ENCODE assay signal across 26 mouse cellular contexts in the genomic region with DNA sequence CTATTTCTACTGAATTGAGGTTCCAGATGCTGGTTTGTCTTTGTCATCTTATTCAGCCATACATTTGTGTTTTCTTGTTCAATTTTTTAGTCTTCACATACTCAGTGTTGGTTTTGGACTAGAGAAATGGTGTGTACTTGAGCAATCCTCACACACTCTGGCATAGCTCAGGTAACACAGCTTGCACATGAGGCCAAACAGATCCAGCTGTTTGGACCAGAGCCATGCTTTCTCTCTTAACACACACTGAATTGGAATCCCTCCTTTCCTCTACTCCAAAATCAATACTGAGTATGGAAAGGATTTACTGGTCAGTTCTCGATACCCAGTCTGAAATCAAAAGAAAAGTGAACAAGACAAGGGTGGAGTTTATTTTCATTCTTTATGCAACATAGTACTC.
"Had no signal": no experiment of that assay in that cellular context is flagged by ENCODE, and none has a peak within 500 bp of the region (broad histone marks: within the 10 kb centered on the region; RNA-seq: fewer than 3 reads in every experiment).

No protein-coding gene starts in this region.

- ATAC-seq: hindbrain, postnatal 0 days; intestine, embryonic 16.5 days had no signal

- H3K4me3 ChIP-seq: heart, adult 2 months; heart, embryonic 13.5 days; heart, embryonic 15.5 days; hindbrain, embryonic 13.5 days; hindbrain, embryonic 15.5 days; kidney, embryonic 15.5 days; layer of hippocampus, adult 2 months; left cerebral cortex, adult 2 months; limb, embryonic 10.5 days; limb, embryonic 12.5 days had no signal

- H3K9me3 ChIP-seq: heart, embryonic 13.5 days; heart, embryonic 15.5 days; hindbrain, embryonic 13.5 days; hindbrain, embryonic 15.5 days; kidney, embryonic 15.5 days; limb, embryonic 10.5 days; limb, embryonic 12.5 days had no signal

- DNase-seq: gastrocnemius, postnatal 14 days; gastrocnemius, postnatal 36 days; heart, adult 11 months; heart, adult 2 months; heart, postnatal 14 days; heart, postnatal 36 days; kidney, adult 11 months; kidney, adult 2 months; kidney, adult 9 months; kidney, postnatal 10 days; kidney, postnatal 25 days; kidney, postnatal 4 days; liver had no signal

- H3K27ac ChIP-seq: heart, adult 2 months; heart, embryonic 13.5 days; heart, embryonic 15.5 days; hindbrain, embryonic 13.5 days; hindbrain, embryonic 15.5 days; hindbrain, postnatal 0 days; kidney, embryonic 15.5 days; layer of hippocampus, adult 2 months; left cerebral cortex, adult 2 months; limb, embryonic 10.5 days; limb, embryonic 12.5 days; liver, embryonic 14.5 days had no signal

- H3K36me3 ChIP-seq: heart, embryonic 13.5 days; heart, embryonic 15.5 days; hindbrain, embryonic 13.5 days; hindbrain, embryonic 15.5 days; kidney, embryonic 15.5 days; limb, embryonic 10.5 days; limb, embryonic 12.5 days had no signal

- H3K4me2 ChIP-seq: heart, embryonic 11.5 days; heart, embryonic 13.5 days; heart, embryonic 15.5 days; hindbrain, embryonic 13.5 days; hindbrain, embryonic 15.5 days; kidney, embryonic 15.5 days; limb, embryonic 12.5 days had no signal

- H3K27me3 ChIP-seq: heart, embryonic 13.5 days; heart, embryonic 15.5 days; hindbrain, embryonic 13.5 days; hindbrain, embryonic 15.5 days; kidney, embryonic 15.5 days; limb, embryonic 12.5 days had no signal

- H3K4me1 ChIP-seq: hindbrain, embryonic 13.5 days; hindbrain, embryonic 15.5 days had no signal

- H3K9ac ChIP-seq: heart, embryonic 13.5 days; heart, embryonic 15.5 days; hindbrain, embryonic 13.5 days; hindbrain, embryonic 15.5 days; kidney, embryonic 15.5 days; limb, embryonic 12.5 days; liver, embryonic 14.5 days had no signal
